Mouse (Mus musculus): ENCODE measurements around the gene Bhlhb9.
"Not testable (repeated sequence)": the region's sequence is repeated elsewhere in the genome, so short reads cannot be mapped to it uniquely, and the experiment has no call there.

Bhlhb9 gene

GRCm38 (mm10) chrX:135797212-135797644 is at the start of gene Bhlhb9:
Bhlhb9 (plus strand) TSS chrX:135797594.
- peak in 1 of 2 experiments; percentile 18 for DNase-seq (ENCODE audit: low spot score in 2 of 2)

- DNase-seq (ENCODE audit: low spot score in 2 of 2): peak; percentile 39 to 63
Measured at GRCm38 (mm10) chrX:135752832-135753231, 44.6 kb upstream of the Bhlhb9 start.

- DNase-seq (ENCODE audit: low spot score in 2 of 2): no peak
Measured at GRCm38 (mm10) chrX:135761707-135762106, 35.7 kb upstream of the Bhlhb9 start.

- no peak for DNase-seq (ENCODE audit: low spot score in 2 of 2)
Measured at GRCm38 (mm10) chrX:135768043-135768548, 29.3 kb upstream of the Bhlhb9 start.

- DNase-seq (ENCODE audit: low spot score in 2 of 2): no peak
Measured at GRCm38 (mm10) chrX:135768565-135768964, 28.8 kb upstream of the Bhlhb9 start.

- DNase-seq (ENCODE audit: low spot score in 2 of 2): no peak
Measured at GRCm38 (mm10) chrX:135791536-135791935, 5.9 kb upstream of the Bhlhb9 start.

GRCm38 (mm10) chrX:135792326-135792725 is 5.1 kb upstream of the Bhlhb9 start:
- no peak for DNase-seq (ENCODE audit: low spot score in 2 of 2)

- DNase-seq (ENCODE audit: low spot score in 2 of 2): peak in 1 of 2 experiments; percentile 19
Measured at GRCm38 (mm10) chrX:135795591-135796304, 1.6 kb upstream of the Bhlhb9 start.

GRCm38 (mm10) chrX:135796305-135797211 is 836 bp upstream of the Bhlhb9 start:
- DNase-seq (ENCODE audit: low spot score in 2 of 2): not testable (repeated sequence)

GRCm38 (mm10) chrX:135804149-135804548 is 6.8 kb downstream of the Bhlhb9 start:
- no peak for DNase-seq (ENCODE audit: low spot score in 2 of 2)

- no peak for DNase-seq (ENCODE audit: low spot score in 2 of 2)
Measured at GRCm38 (mm10) chrX:135805780-135806179, 8.4 kb downstream of the Bhlhb9 start.

- DNase-seq (ENCODE audit: low spot score in 2 of 2): not testable (repeated sequence)
Measured at GRCm38 (mm10) chrX:135835896-135836295, 38.5 kb downstream of the Bhlhb9 start.

- no peak for DNase-seq (ENCODE audit: low spot score in 2 of 2)
Measured at GRCm38 (mm10) chrX:135837896-135838295, 40.5 kb downstream of the Bhlhb9 start.

- not testable (repeated sequence) for DNase-seq (ENCODE audit: low spot score in 2 of 2)
Measured at GRCm38 (mm10) chrX:135838521-135839360, 41.3 kb downstream of the Bhlhb9 start, which contains the start of gene Gprasp2. Gprasp2 (plus strand) TSS chrX:135839034.

- DNase-seq (ENCODE audit: low spot score in 2 of 2): not testable (repeated sequence)
Measured at GRCm38 (mm10) chrX:135839397-135840391, 42.3 kb downstream of the Bhlhb9 start.

GRCm38 (mm10) chrX:135866806-135867205 is 69.4 kb downstream of the Bhlhb9 start:
- DNase-seq (ENCODE audit: low spot score in 2 of 2): not testable (repeated sequence)

GRCm38 (mm10) chrX:135876679-135877078 is 79.3 kb downstream of the Bhlhb9 start:
- DNase-seq (ENCODE audit: low spot score in 2 of 2): no peak

GRCm38 (mm10) chrX:135879626-135880025 is 82.2 kb downstream of the Bhlhb9 start:
- DNase-seq (ENCODE audit: low spot score in 2 of 2): no peak

- peak; percentile 10 to 37 for DNase-seq (ENCODE audit: low spot score in 2 of 2)
Measured at GRCm38 (mm10) chrX:135885411-135886233, 88.2 kb downstream of the Bhlhb9 start.

Measured in spleen, postnatal 14 days (tissue).